Mouse (Mus musculus) heart, adult 2 months (tissue): ENCODE results near the gene Satb2.

ENCODE experiments used
- CTCF ChIP-seq: fragments of 200-600 bp; IDR thresholded peaks from 2 replicates; pipeline ENCODE4 v1.8.1; 2022; ENCODE audit warnings: antibody characterized with exemption, mild to moderate bottlenecking, moderate library complexity
- POLR2A ChIP-seq: fragments of 200-500 bp; IDR thresholded peaks from 2 replicates; pipeline ENCODE4 v1.6.1; 2011; ENCODE audit warnings: mild to moderate bottlenecking, low read depth, low read length, control low read depth; ENCODE audit not compliant: insufficient read depth

GRCm38 (mm10) chr1:56963291-56963690, 15.2 kb downstream of the Satb2 start:
- no peak for TF ChIP-seq CTCF
- TF ChIP-seq POLR2A: no peak
